Mouse (Mus musculus): ENCODE data around the gene Tpcn1.
A peak's percentile ranks its signal among the peaks of the same experiment; 100 is the strongest.

Tpcn1 gene

DNA sequence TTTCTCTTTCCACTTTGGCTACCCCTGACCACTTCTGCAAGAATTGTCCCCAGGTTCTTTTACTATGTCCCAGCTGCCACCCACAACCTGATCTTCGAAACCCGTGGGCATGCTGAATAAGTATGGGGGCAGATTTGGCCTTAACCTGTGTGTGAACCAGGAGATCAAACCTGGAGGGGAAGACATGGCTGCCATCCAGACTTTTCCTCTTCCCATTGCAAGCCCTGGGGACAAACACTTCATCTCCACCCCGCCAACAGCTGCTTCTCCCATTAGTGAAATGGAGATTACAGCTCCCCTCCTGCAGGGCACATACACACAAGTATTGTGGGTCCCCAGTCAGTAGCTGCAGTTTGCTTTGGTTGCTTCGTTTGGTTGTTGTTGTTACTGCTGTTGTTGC lies 81.2 kb downstream of the Tpcn1 start:
- no peak for DNase-seq

DNA sequence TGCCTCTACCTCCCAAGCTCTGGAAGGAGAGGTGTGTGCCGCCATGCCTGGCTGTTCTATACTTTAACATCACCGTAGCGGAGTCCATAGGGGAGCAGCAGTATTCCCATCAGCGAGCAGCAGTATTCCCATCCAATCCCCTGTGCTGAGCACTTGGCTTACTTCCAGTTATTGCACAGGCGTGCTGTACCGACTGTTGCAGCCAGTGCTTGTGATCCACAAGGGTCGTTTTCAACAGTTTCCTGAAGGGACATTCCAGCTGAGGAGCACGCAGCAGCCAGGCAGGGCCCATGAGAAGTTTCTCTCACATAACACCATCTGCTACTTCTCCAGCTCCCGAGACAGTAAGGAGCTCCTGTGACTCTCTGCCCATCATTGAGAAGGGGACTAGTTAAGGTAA lies 82.0 kb downstream of the Tpcn1 start:
- no peak for DNase-seq

DNA sequence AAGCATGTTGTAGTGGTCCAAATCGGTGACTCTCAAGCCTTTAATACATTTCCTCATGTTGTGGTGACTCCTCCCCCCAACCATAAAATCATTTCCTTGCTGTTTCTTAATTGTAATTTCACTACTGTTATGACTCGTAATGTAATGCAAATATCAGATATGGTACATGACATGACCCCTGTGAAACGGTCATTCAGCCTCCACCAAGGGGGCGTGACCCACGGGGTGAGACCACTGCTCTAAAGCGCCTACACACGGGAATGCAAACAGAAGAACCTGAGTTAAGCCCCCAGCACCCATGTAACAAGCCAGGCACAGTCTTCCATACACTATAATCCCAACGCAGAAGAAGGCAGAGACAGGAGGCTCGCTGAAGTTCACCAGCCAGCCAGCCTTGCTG lies 82.7 kb downstream of the Tpcn1 start:
- DNase-seq: no peak

DNA sequence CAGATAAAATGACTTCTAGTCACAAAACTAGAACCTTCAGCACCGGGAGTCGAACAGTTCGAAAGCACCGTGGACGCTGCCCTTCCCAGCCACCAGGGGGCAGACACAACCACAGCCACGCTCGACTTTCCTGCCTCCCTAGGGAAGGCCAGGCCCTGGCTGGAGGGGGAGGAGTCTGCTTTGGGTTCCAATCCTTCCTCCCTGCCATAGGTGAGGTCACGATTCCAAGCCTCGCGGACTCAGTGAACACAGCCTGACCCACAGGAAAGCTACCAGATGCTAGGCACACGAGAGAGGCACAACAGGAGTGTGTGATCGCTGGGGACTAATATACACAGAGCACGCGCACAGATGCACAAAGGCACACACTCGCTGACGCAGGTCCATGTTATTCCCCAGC lies 83.1 kb downstream of the Tpcn1 start:
- DNase-seq: peak; percentile 83 to 90

DNA sequence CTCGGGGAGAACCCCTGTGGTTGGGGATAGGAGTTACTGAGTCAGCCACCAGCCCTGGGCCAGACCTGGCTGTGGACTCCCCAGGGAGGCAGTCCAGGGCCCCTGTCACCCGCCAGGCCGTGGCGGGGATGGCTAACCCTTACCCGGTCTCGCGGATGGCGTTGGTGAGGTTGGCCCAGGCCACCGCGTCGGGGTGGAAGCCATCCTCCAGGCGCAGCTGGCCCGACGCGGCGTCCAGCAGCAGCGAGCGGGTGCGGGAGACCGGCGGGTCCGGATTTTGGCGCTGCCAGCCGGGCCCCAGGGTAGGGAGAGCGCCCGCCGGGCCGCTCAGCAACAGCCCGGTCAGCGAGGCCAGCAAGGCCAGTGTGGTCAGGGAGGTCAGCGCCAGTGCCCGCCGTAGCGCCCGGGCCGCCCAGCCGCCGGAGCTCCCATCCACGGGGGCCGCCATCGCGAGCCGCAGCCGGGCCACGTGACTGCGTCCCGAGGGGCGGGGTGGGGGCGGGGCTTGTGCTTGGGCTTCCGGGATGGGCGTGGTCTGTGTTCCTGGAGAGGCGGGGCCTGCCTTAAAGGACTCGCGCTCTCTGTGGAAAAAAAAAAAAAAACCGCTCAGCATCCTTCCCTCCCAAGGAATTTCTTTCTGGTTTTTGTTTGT lies 85.2 kb downstream of the Tpcn1 start, which contains the start of gene Plbd2:
TSS of gene Plbd2 (minus strand) at position 482 of the 652 bp plus-strand sequence.
- peak; percentile 83 to 93 for DNase-seq

DNA sequence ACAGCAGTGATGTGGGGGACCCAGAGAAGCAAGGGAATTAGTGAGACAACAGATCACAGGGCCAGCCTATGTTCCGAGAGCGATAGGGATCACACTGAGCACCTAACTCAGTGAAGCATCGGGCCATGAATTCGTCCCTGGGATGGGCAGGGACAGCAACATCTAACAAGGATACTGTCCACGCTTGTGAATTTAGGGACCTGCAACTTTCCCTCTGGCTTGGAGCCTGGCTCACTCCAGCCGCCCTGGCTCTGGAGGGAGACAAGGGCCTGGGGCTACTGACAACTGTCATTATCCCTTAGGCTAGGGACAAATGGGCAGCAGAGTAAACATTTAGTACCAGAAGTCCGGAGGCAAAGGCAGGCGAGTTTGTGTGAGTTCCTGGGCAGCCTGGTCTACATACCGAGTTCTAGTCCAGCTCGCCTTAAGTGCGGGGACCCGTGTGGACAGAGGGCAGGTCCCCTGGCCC lies 85.8 kb downstream of the Tpcn1 start:
- peak in 1 of 2 experiments; percentile 16 for DNase-seq

DNA sequence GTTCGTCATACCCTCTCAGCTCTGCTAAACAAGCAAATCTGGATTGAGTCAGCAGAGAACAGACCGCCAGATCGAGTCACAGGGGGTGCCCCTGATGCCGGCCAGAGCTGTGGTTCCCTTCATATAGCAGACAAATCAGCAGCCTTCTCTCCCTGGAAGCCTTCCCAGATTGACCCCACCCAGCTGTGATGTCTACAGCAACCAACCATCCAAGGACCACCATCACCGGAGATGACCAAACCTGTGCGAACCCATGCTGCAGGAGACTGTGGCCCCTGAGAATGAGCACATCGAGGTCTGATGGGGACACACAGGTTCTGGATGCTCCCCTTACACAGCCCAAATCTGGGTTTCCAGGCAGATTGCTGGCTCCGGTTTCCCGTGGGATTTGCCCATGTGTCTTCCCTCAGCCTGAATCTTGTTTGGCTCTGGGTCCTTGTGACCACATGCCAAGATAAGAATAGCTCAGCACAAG lies 86.3 kb downstream of the Tpcn1 start:
- no peak for DNase-seq

DNA sequence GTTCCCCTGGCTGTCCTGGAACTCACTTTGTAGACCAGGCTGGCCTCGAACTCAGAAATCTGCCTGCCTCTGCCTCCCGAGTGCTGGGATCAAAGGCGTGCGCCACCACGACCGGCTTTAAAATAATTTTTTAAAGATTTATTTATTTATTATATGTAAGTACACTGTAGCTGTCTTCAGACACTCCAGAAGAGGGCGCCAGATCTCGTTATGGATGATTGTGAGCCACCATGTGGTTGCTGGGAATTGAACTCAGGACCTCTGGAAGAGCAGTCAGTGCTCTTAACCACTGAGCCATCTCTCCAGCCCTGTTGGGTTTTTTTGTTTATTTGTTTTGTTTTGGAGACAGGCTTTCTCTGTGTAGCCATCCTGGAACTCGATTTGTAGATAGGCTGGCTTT lies 87.9 kb downstream of the Tpcn1 start:
- DNase-seq: peak in 1 of 2 experiments; percentile 27

DNA sequence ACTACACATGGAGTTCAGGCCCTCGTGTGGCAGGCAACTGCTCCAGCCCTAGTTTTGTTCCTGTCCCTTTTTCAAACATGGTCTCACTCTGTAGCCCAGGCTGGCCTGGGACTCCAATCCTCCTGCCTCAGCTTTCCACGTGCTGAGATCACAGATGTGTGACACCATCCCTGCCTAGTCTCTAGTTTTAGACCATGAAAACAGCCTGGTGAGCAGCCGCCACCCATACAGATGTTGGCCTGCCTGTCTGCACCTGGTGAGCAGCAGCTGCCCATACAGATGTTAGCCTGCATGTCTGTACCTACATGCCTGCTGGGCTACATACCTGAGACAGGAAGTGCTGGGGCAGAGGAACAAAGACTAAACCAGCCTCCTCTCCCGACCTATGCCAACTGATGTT lies 89.3 kb downstream of the Tpcn1 start:
- DNase-seq: no peak

DNA sequence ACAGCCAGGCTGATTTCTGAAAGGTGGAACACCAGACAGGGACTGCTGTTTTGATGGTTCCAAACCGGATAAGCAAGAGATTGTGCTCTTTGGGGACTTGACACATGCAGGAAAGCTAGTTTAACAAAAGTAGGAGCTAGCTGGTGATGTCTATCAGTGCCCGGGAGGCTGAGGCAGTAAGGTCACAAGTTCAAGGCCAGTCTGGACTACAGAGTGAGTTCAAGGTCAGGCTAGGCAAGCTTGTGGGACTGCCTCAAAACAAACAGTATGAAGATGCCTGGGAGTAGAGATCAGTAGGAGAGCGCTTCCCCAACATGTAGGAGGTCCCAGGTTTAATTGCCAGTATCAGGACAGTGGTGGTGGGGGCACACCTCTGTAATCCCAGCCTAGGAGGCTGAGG lies 91.4 kb downstream of the Tpcn1 start:
- DNase-seq: no peak

DNA sequence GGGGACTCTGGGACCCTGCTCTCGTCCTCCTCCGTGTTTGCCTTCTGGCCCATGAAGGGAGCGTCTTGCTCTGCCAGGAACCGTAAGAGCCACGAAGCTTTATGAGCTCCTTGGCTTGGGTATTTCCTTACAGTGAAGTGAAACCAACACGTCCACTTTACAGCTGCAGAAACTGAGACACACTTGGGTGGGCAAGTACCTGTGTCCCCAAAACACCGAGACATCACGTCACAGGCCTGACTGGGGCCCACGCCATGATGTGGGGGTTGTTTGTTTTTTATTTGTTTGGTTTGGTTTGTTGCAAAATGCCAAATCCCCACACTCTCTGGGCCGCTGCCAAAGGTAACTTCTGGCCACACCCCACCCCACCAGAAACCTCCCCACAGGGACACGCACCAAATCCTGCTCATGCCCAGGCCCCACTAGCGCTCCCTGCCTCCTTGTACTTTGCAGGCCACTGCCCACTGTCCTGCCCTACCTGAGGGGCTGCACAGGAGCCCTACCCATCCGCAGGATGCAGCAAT lies 92.7 kb downstream of the Tpcn1 start:
- no peak for DNase-seq

DNA sequence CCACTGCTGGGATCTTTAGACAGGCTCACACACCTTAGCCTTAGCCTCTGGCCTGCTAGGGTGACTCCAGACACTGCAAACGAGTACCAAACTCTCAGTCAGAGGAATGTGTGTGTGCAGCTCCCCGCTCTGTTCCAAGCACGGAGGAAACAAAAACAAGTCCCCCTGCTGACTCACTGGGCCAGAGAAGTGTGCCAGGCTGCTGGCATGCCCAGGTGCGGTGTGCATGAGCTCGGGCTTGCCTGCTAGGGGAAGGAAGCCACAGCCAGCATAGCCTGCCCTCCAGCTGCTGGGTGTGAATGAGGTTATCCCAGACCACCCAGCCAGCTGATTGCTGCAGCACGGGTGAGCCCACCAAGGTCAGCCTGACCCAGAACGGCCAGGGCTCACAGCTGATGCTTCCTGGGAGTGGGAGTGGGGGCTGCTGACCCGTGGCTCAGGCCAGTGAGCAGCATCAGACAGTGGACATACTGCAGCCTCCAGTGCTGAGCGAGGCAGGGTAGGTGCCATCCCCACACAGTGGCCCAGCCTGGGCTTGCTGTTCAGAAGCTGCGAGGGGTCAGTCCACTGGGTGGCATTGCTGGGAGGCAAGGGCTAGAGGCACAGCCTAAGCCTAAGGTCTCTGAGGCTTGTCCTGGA lies 93.3 kb downstream of the Tpcn1 start:
- peak; percentile 19 to 37 for DNase-seq

DNA sequence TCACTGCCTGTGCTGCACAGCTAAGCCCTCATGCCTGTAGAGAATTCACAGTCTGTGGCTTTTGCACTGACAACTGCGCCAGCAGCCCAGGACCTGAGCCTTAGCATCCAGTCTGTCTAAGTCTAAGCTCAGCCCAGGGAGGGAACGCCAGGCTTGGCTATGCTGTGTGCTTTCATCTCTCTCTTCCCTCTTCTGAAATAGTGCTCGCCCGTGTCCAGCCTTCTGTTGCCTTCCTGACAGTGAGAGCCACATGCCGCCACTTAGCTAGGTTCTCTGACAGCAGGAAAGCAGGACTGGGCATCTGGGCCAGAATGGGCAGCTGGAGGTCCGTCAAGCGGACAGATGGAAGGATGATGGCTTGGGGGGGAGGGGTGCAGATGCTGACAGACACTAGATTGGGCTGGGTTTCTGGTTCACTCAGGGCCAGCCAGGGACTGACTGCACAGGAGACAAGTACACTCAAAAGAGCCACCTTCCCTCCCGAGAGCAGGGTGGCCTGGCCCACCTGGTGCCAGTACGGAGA lies 94.5 kb downstream of the Tpcn1 start:
- no peak for DNase-seq

DNA sequence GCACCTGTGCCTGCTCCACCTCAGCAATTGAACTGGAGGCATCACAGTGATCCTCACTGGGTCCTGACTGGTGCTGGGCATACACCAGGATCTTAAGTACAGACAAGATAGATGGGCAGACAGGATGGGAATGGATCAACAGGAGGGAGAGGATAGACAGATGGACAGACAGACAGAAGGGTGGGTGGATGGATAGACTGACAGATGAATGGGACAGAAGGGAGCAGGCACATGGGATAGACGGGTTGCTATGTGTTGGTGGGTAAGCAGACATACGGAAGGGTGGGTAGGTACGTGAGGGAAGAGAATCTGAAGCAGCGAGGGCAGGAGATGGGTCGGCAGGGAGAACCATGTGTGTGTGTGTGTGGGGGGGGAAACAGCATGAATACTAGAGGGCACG lies 95.0 kb downstream of the Tpcn1 start:
- DNase-seq: no peak

DNA sequence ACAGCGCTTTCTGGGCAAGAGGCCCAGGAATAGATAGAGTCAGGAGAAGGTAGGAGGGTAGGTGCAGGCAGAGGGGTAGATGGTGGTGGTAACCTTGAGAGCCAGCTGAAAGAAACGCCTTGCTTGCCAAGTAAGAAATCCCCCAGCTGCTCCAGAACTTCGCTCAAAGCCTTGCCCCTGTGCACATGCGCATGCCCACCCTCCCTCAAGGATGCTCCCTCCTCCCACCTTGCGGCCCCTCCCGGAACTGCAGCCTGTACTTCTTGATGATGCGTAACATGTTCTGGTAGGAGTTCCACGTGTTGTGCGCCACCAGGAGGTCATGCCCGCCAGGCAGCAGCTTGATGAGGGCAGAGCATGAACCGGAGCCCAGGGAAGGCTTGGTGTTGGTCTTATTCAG lies 96.0 kb downstream of the Tpcn1 start:
- peak in 1 of 2 experiments; percentile 67 for DNase-seq

DNA sequence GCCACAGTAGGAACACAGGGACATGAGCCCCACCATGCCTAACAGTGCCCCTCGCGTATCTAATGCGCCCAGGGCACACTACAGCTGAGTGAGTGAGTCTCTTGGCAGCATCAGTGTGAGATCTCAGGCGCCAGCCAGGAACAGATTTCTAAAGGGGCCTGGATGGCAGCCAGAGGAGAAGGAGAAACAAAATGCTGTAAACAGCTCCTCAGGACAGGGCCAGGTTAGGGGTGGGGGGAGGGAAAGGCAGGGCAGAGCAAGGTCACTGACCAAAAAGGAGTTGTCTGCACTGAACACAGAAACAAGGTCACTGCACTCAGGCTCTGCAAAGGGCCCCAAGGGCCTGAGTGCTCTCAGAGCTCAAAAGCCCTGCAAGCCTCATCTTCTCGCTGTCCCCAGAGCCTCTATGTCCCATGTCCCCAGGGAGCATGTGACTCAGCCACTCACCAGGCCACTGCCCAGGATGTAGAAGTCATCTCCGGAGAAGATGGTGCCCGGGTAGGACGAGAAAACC lies 97.7 kb downstream of the Tpcn1 start:
- peak; percentile 83 for DNase-seq

DNA sequence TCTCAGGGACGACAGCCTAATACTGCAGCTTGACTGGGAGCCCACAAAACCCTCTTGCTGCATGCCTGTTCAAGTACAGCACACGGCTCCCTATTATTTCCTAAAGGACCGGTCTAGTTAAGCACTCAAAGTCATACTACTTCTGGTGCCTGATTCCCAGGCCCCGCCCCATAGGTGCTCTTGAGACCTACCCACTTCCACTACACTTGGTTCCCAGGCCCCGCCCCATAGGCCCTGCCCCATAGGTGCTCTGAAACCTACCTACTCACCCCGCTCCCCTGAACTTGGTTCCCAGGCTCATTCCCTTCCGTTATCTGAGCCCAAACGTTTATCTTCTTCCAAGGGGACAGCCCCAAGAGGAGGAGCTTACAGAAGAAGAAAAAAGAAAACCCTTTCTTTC lies 100.6 kb downstream of the Tpcn1 start:
- no peak for DNase-seq
